Mouse (Mus musculus) cerebellum, adult 2 months (tissue): ENCODE measurements at regions not wholly inside any gene's neighbourhood (a gene's known extent, or its start where the extent isn't known, plus 50 kb on each side); places are given as distances from the start of the nearest gene placed in this dataset.

Source experiments
- CTCF ChIP-seq: fragments of 200-500 bp; IDR thresholded peaks from 2 replicates; pipeline ENCODE4 v1.5.1; 2011; ENCODE audit warnings: low read depth, mild to moderate bottlenecking, control low read depth, low read length, moderate library complexity, borderline replicate concordance; ENCODE audit not compliant: insufficient read depth
- POLR2A ChIP-seq: fragments of 200-500 bp; IDR thresholded peaks from 2 replicates; pipeline ENCODE4 v1.6.1; 2011; ENCODE audit warnings: low read length, control low read depth, borderline replicate concordance; ENCODE audit not compliant: insufficient read depth

GRCm38 (mm10) chr15:51327702-51328101, 2557.0 kb upstream of the Gm7489 start:
- TF ChIP-seq CTCF: no peak
- TF ChIP-seq POLR2A: no peak
